Mouse (Mus musculus): ENCODE measurements at regions not wholly inside any gene's neighbourhood (a gene's known extent, or its start where the extent isn't known, plus 50 kb on each side); places are given as distances from the start of the nearest gene placed in this dataset.
"Not testable (repeated sequence)": the region's sequence is repeated elsewhere in the genome, so short reads cannot be mapped to it uniquely, and the experiment has no call there.

- intact Hi-C loops (cut with DNase I); H3K27ac ChIP-seq; H3K4me3 ChIP-seq; DNase-seq (ENCODE audit: extremely low spot score in 1 of 2, low spot score in 2 of 2): not testable (repeated sequence)
These were observed 175.6 kb downstream of the Map1s start for GRCm38 (mm10) chr8:71081291-71081690.

- intact Hi-C loops (cut with DNase I); H3K27ac ChIP-seq; DNase-seq (ENCODE audit: extremely low spot score in 1 of 2, low spot score in 2 of 2); H3K4me3 ChIP-seq: not testable (repeated sequence)
These were observed 145.4 kb upstream of the Myo9b start for GRCm38 (mm10) chr8:71127131-71127530.

- intact Hi-C loops (cut with DNase I), result loop anchor here (5.0 kb wide), 2 partner anchors 682 to 707 kb away; no protein-coding TSS in a partner anchor
- TF ChIP-seq CTCF (IDR thresholded peaks at IDR 0.05), result no peak
- no peak for DNase-seq (ENCODE audit: extremely low spot score in 1 of 2, low spot score in 2 of 2)
- no peak overlapping the region for H3K4me3 ChIP-seq
- no peak overlapping the region for H3K27ac ChIP-seq
These were observed 141.9 kb upstream of the Myo9b start for GRCm38 (mm10) chr8:71130411-71131261.

- no peak for DNase-seq (ENCODE audit: extremely low spot score in 1 of 2, low spot score in 2 of 2)
- intact Hi-C loops (cut with DNase I), result loop anchor here (5.0 kb wide), 2 partner anchors 681 to 706 kb away; no protein-coding TSS in a partner anchor
- no peak for TF ChIP-seq CTCF (IDR thresholded peaks at IDR 0.05)
- Histone ChIP-seq H3K27ac (no peak overlapping the region), H3K4me3 (no peak overlapping the region)
These were observed 141.0 kb upstream of the Myo9b start for GRCm38 (mm10) chr8:71131327-71132089.

- H3K27ac ChIP-seq; DNase-seq (ENCODE audit: extremely low spot score in 1 of 2, low spot score in 2 of 2); H3K4me3 ChIP-seq: not testable (repeated sequence)
- intact Hi-C loops (cut with DNase I), result loop anchor here (5.0 kb wide), 2 partner anchors 679 to 704 kb away; no protein-coding TSS in a partner anchor
These were observed 139.6 kb upstream of the Myo9b start for GRCm38 (mm10) chr8:71132898-71133297.

- intact Hi-C loops (cut with DNase I); H3K4me3 ChIP-seq; DNase-seq (ENCODE audit: extremely low spot score in 1 of 2, low spot score in 2 of 2); H3K27ac ChIP-seq: not testable (repeated sequence)
These were observed 135.4 kb upstream of the Myo9b start for GRCm38 (mm10) chr8:71137131-71137530.

GRCm38 (mm10) chr8:71142373-71142973 is 130.0 kb upstream of the Myo9b start:
- DNase-seq (ENCODE audit: extremely low spot score in 1 of 2, low spot score in 2 of 2); intact Hi-C loops (cut with DNase I); H3K27ac ChIP-seq; H3K4me3 ChIP-seq: not testable (repeated sequence)

GRCm38 (mm10) chr8:71171478-71172210 is 100.9 kb upstream of the Myo9b start:
- intact Hi-C loops (cut with DNase I); H3K4me3 ChIP-seq; DNase-seq (ENCODE audit: extremely low spot score in 1 of 2, low spot score in 2 of 2); H3K27ac ChIP-seq: not testable (repeated sequence)

GRCm38 (mm10) chr8:71192939-71193338 is 79.6 kb upstream of the Myo9b start:
- intact Hi-C loops (cut with DNase I); H3K27ac ChIP-seq; H3K4me3 ChIP-seq; DNase-seq (ENCODE audit: extremely low spot score in 1 of 2, low spot score in 2 of 2): not testable (repeated sequence)

- intact Hi-C loops (cut with DNase I); H3K27ac ChIP-seq; DNase-seq (ENCODE audit: extremely low spot score in 1 of 2, low spot score in 2 of 2); H3K4me3 ChIP-seq: not testable (repeated sequence)
These were observed 77.3 kb upstream of the Myo9b start for GRCm38 (mm10) chr8:71195006-71195722.

Small RNA genes lying in the stretch of these regions (microRNA-seq; reads per million reads assigned to microRNA genes)
- 0 reads per million in 2 experiments for gene Gm27628
